31 mouse cellular contexts compared by ENCODE assay signal in genomic region chr6:136341093-136341492, GRCm38 (mm10). TPM values are rescaled to one million over a fixed set of nuclear protein-coding genes. Genes with fewer than 3 reads are reported as not detected.
"Had no signal": no experiment of that assay in that cellular context is flagged by ENCODE, and none has a peak within 500 bp of the region (broad histone marks: within the 10 kb centered on the region; RNA-seq: fewer than 3 reads in every experiment).

No protein-coding gene starts in this region.

- H3K4me2 ChIP-seq: limb, embryonic 13.5 days; liver, embryonic 13.5 days; lung, embryonic 14.5 days; midbrain, embryonic 13.5 days; neural tube, embryonic 13.5 days had no signal

- DNase-seq: kidney, adult 18-20 months; kidney, postnatal 10 days; kidney, postnatal 36 days; liver, embryonic 13.5 days; retina, postnatal 1 day; right cerebral cortex, postnatal 25 days; thymus, adult 2 months; thymus, postnatal 14 days; thymus, postnatal 4 days had no signal

- H3K27ac ChIP-seq: limb, embryonic 10.5 days; limb, embryonic 13.5 days; liver, embryonic 13.5 days; midbrain, embryonic 10.5 days; midbrain, embryonic 13.5 days; neural tube, embryonic 13.5 days had no signal

- H3K36me3 ChIP-seq: limb, embryonic 10.5 days; limb, embryonic 13.5 days; liver, embryonic 13.5 days; midbrain, embryonic 10.5 days; midbrain, embryonic 13.5 days; neural tube, embryonic 13.5 days had no signal

- H3K9me3 ChIP-seq: limb, embryonic 10.5 days; limb, embryonic 13.5 days; liver, embryonic 13.5 days; megakaryocyte, embryonic 14.5 days; midbrain, embryonic 10.5 days; midbrain, embryonic 13.5 days; neural tube, embryonic 13.5 days had no signal

- ATAC-seq: lung, postnatal 0 days; midbrain, embryonic 13.5 days; midbrain, embryonic 16.5 days had no signal

- H3K4me3 ChIP-seq: limb, embryonic 10.5 days; limb, embryonic 13.5 days; liver, embryonic 13.5 days; megakaryocyte, embryonic 14.5 days; midbrain, embryonic 10.5 days; midbrain, embryonic 13.5 days; myocyte; neural tube, embryonic 13.5 days had no signal

- H3K27me3 ChIP-seq: limb, embryonic 13.5 days; liver, embryonic 13.5 days; midbrain, embryonic 13.5 days; neural tube, embryonic 13.5 days had no signal

- H3K4me1 ChIP-seq: liver, embryonic 13.5 days; megakaryocyte, embryonic 14.5 days; midbrain, embryonic 10.5 days; midbrain, embryonic 13.5 days; neural tube, embryonic 13.5 days had no signal

- H3K9ac ChIP-seq: limb, embryonic 13.5 days; liver, embryonic 13.5 days; lung, embryonic 14.5 days; midbrain, embryonic 13.5 days; neural tube, embryonic 13.5 days had no signal

RNA-seq across cellular contexts. Expression of gene Gm8994, which starts 13.8 kb away (rescaled TPM):
- total RNA-seq: layer of hippocampus, adult 8-10 months; layer of hippocampus, postnatal 10 days; left cerebral cortex, adult 18-20 months; left cerebral cortex, postnatal 25 days; liver, adult 2 months; monocyte, adult 5-6 weeks; neutrophil, adult 5-6 weeks had no signal
- polyA plus RNA-seq: kidney, embryonic 14.5 days; limb, embryonic 10.5 days; liver, adult 2 months; liver, embryonic 13.5 days; liver, embryonic 16.5 days; lung, embryonic 14.5 days; lung, postnatal 0 days; midbrain, embryonic 10.5 days; midbrain, embryonic 13.5 days; midbrain, embryonic 16.5 days; myocyte; neural tube, embryonic 13.5 days; small intestine, adult 2 months; spleen, adult 2 months; stomach, embryonic 16.5 days had no signal
